Mouse (Mus musculus) heart, adult 9 months (tissue): ENCODE data around the gene Tnfrsf19.

Source experiments
- DNase-seq, 2 experiments: peaks; one replicate each; pipeline ENCODE4 v3.0.0; 2022; ENCODE audit warnings: low spot score in 2 of 2

Tnfrsf19 gene

DNA sequence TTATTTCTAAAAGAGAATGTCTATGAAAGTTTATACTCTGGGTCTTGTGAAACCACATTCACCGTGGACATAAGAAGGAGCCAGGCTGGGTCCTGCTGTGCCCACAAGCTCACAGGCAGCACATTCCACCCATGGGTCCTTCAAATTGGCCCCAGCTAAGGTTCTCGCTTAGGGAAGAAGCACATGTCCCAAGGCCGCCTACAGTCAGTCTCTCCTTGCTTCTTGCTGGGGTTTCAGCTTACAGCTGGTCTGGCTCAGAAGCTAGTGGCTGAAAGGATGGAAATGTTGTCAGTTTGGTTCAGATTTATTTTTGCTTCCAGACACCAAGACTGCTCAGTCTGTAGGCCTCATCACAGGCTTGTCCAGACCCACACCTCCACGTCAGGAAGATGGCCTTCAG, 80.2 kb downstream of the Tnfrsf19 start:
- DNase-seq, result no peak

DNA sequence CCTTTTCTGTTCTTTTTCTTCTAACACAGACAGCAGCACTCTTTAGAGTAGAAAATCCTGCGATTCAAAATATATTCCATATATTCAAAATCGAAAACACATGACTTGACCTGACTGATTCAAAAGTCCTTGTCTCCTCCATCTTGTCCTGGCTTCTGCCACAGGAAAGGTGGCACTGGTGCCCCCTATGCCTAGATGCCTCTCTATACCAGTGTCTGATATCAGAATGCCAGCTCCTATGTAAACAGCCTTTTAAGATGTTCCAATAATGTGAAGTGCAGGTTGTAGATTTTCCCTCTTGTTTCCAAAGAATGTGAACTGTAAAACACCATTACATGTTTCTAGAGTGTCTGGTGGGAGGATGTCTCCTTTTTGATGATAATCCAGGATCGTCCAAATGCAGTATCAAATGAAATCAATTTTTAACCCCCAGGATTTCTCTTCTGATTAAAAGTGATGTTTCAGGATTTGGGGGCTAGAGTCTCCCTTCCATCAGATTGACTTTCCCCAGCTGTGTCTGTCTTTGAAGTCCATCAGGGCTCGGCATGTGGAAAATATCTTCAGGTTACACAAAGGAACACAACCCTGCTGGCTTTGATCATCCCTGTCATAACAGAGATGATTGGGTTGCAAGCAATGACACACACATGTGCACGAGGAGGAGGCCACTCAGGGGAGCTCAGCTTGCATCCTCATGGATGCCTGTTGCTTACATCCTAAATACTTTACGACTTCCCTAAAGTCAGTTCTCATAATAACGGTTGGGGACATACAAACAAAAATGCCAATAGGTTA, 82.1 kb downstream of the Tnfrsf19 start:
- no peak for DNase-seq

DNA sequence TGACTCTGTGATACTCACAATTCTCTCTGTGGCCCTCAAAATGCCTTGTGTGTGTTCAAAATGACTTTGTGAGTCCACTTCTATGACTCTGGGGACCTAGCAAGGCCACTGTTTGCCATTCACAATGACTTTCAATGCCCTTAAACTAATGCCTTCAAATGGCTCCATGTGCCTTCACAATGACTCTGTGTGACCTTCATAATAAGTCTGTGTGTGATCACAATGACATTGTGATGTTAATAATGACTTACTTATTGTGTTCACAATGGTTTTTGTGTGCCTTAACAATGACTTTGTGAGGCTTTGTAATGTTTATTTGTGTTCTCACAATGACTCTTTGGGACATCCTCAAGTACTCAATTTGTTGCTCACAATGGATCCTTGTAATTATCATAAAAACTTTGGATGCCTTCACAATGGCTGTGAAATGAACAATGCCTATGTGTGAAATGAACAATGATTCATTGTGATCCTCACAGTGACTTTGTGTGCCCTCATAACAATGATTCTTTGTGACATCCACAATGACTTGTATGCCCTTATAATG, 88.6 kb downstream of the Tnfrsf19 start:
- DNase-seq, result no peak

DNA sequence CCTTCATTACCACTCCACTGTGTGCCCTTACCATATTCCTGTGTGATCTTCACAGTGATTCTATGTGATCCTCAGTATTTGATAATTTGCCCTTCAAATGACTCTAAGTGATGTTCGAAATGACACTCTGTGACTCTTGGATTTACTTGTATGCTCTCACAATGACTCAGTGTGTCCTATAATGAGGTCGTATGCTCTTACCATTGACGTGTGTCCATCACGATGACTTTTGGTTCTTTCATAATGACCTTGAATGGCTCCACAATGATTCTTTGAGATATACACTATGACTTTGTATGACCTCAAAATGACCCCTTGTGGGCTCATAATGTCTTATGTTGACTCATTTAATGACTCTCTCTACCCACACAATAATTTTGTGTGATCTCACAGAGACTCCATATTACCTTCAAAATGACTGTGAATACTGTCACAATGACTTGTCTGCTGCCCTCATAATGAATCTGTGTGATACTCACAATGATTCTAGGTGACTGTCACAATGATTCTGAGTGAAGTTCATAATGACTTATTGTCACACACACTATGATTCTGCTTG, 108.7 kb downstream of the Tnfrsf19 start:
- DNase-seq, result no peak

DNA sequence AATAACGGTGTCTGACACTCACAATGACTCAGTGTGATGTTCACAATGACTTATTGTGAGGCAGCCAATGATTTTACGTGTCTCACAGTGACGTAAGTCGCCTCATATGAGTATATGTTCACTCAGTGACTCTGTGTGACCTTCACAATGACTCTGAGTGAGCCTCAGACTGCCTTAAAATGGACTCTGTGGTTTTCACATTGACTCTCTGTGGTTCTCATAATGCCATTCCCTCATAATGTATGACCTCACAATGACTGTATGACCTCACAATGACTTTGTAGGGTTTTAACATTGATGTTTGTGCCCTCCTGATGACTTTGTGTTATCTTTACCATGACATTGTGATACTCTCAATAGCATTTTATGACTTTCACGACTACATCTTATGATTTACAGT, 110.6 kb downstream of the Tnfrsf19 start:
- no peak for DNase-seq

DNA sequence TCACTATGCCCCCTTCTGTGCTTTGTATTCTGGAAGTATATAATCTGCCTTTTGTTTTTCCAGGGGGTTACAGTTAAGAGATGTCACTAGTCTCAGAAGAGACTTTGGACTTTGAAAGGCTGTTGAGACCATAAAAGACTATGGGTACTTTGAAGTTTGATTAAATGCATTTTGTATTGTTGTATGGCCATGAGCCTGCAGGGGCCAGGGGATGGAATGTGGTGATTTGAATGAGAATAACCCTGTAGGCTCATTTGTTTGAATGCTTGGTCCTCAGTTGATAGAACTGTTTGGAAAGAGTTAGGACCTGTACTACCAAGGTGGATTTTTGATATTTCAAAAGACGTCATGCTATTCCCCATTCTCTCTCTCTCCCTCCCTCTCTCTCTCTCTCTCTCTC, 120.3 kb downstream of the Tnfrsf19 start:
- DNase-seq, result no peak

DNA sequence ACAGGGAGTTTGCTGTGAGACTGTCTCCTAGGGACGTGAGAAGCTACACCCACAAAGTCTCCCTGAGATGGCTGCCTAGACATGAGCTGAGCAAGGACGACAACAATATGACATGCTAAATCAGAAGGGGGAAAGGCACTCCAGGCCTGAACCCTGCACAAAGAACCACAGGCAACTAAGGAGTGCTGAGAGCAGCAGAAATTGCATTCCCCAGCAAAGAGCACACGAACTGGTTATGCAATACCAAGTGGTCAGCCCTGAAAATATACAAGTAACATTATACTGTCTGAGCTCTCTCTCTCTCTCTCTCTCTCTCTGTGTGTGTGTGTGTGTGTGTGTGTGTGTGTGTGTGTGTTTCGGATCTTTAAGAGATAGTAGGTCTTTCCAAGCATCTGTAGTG, 129.6 kb downstream of the Tnfrsf19 start:
- no peak for DNase-seq
